Mouse (Mus musculus): Measurements from ENCODE around the gene Smurf2. TPM values are rescaled to one million over a fixed set of nuclear protein-coding genes. Genes with fewer than 3 reads are reported as not detected.
"Not testable (repeated sequence)": the region's sequence is repeated elsewhere in the genome, so short reads cannot be mapped to it uniquely, and the experiment has no call there.

Gene Smurf2
- polyA plus RNA-seq, 1 experiment, result not detected

DNA sequence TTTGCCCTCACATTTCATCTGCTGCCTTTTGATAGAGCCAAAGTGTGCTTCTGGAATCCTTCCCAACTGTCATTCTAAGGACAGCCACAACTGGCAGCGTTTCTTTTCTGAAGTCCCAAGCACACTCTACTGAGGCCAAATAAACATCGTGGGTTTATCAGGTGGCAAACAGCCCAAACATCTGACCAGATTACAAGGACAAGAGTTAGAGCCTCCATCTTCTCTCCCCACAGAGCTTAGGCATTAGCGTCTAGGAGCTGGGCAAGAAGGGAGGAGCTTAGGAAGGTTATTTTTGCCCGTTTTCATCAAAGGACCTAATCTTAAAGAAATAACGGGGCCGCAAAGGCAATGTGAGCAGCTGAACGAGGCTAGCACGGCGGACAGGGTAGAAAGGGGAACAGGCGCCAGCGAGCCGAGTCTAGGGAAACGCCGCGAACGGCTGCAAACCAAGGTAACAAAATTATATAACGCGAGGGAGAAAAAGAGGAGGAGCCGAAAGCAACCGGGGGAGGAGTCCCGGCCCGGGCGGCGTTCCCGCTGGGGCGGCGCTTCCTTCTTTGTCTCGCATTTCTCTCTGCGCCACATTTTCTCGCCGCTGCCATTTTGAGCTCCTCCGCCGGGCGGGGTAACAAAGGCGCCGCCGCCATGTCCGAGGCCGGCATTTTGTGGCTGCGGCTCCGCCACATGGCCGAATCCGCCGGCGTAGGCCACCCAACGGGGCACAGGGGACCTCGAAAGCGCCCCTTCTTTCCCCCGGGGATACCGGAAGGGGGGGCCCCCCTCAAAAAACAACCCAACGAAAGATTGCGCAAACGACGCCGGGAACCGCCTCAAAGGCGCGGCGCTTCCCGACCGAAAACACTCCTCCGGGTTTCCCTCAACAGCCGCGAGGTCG, 133.1 kb downstream of the Smurf2 start:
- H3K4me1 ChIP-seq (ENCODE audit: control insufficient read depth, insufficient read depth, low read length), result no peaks in the 10 kb centered on the region
- TF ChIP-seq POLR2A (IDR thresholded peaks at IDR 0.05; ENCODE audit: insufficient read depth, low read depth, low read length), result peak; percentile 54; the same call in 1 of the 2 replicates
- no peak for TF ChIP-seq CTCF (IDR thresholded peaks at IDR 0.05; ENCODE audit: insufficient read depth, low read depth, low read length)
- H3K4me3 ChIP-seq (ENCODE audit: insufficient read depth, low read depth, low read length), result peak overlapping the region; percentile 96
- WGBS, result under 1% methylated on average over 65 of the region's 65 CpGs
- H3K27ac ChIP-seq (ENCODE audit: insufficient read depth, low read depth, low read length), result peak overlapping the region; percentile 98

DNA sequence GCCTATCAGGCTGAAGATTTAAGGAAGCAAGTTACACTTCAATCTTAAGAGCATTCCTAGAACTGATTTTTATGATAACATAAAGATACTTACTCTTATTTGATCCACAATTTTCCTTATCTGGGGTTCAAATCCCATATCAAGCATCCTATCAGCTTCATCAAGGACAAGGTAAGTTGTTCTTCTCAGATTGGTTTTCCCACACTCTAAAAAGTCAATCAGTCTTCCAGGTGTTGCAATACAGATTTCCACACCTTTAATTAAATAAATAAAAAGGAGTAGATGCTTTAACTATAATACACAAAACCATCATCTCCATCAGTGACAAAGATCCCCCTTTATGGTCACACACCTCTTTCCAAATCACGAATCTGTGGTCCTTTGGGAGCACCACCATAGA, 135.5 kb downstream of the Smurf2 start:
- H3K4me1 ChIP-seq (ENCODE audit: control insufficient read depth, insufficient read depth, low read length), result no peaks in the 10 kb centered on the region
- TF ChIP-seq CTCF (IDR thresholded peaks at IDR 0.05; ENCODE audit: insufficient read depth, low read depth, low read length) (no peak), POLR2A (IDR thresholded peaks at IDR 0.05; ENCODE audit: insufficient read depth, low read depth, low read length) (no peak)
- WGBS, result 15% methylated on average over 1 of the region's 1 CpGs
- H3K27ac ChIP-seq (ENCODE audit: insufficient read depth, low read depth, low read length), result no peak overlapping the region
- H3K4me3 ChIP-seq (ENCODE audit: insufficient read depth, low read depth, low read length), result no peak overlapping the region

DNA sequence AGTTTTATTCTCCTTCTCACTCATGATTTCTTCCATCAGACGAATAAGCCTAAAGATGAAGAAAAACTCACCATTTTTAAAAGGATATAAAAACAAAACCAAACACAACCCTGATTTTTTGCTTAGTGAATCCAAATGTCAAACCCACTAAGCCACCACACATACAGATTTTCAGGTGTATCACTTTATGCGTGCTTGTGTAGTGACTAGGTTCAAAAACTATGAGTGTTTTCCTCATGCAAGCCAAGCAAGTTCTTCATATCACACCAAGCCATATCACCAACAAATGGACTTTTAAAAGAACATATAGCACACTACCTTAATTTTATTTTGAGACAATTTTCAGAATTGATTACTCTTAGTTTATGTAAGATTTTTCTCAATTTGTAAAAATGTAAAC, 136.0 kb downstream of the Smurf2 start:
- H3K27ac ChIP-seq (ENCODE audit: insufficient read depth, low read depth, low read length), result no peak overlapping the region
- H3K4me3 ChIP-seq (ENCODE audit: insufficient read depth, low read depth, low read length), result no peak overlapping the region
- WGBS, result 47% methylated on average over 2 of the region's 2 CpGs
- no peaks in the 10 kb centered on the region for H3K4me1 ChIP-seq (ENCODE audit: control insufficient read depth, insufficient read depth, low read length)
- TF ChIP-seq CTCF (IDR thresholded peaks at IDR 0.05; ENCODE audit: insufficient read depth, low read depth, low read length) (no peak), POLR2A (IDR thresholded peaks at IDR 0.05; ENCODE audit: insufficient read depth, low read depth, low read length) (no peak)

DNA sequence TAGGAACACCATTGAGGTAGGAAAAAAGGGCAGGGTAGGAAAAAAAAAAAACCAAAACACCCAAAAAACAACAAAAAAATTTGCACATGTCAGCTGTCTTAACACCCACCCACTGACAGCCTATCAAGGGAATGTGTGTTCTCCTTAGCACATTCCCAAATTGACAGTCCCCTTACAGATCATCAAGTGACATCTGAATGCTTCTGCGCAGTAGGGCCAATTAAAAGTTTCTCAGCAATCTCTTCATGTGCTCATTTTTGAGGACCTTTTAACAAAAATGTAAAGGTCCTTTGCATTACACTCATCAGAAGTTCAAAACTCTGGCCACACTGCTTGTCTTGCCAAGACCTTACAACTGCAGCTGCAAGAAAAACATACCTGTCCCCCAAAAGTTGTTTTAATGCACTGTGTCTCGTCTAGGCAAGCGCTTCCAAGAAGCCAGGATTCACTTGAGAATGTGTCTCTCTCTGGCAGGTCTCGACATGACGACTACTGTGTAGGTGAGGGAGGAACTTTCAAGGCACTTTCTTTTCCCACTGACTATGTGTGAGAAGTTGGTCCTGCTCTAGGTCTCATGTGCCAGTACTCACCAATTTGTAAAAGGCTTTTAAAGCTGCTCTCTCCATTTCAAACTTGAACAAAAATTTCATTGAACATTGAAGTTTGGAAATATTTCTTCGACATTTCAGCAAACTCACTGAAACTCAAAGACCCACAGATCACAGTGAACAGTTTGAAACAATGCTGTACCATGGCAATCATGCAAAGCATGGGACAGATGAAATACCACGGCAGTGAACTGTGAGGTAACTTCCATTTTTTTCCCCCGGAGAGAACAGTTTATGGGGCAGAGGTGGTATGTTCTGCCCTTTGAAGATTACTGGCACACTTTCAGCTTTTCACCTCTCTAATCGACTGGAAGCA, 137.4 kb downstream of the Smurf2 start:
- WGBS, result 57% methylated on average over 9 of the region's 9 CpGs
- no peak overlapping the region for H3K27ac ChIP-seq (ENCODE audit: insufficient read depth, low read depth, low read length)
- no peak overlapping the region for H3K4me3 ChIP-seq (ENCODE audit: insufficient read depth, low read depth, low read length)
- H3K4me1 ChIP-seq (ENCODE audit: control insufficient read depth, insufficient read depth, low read length), result no peaks in the 10 kb centered on the region
- TF ChIP-seq POLR2A (IDR thresholded peaks at IDR 0.05; ENCODE audit: insufficient read depth, low read depth, low read length) (no peak), CTCF (IDR thresholded peaks at IDR 0.05; ENCODE audit: insufficient read depth, low read depth, low read length) (no peak)

DNA sequence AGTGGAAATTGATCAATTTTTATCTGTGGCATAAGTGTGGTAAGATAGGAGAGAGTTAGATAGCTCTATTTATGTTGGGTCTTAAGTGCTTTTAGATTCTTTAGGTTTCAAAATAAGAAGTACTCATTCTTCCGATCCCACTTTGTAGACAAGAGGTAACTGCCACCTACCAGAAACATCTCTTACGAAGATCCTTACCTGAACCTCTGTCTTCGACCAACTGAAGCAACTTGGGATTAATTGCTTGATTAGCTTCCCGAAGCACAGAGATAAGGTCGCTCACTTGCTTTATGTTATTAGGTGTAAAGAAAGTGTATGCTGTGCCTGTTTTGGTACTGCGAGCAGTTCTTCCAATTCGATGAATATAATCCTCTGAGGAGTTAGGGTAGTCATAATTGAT, 138.2 kb downstream of the Smurf2 start:
- WGBS, result 76% methylated on average over 7 of the region's 7 CpGs
- not testable (repeated sequence) for H3K27ac ChIP-seq (ENCODE audit: insufficient read depth, low read depth, low read length); H3K4me3 ChIP-seq (ENCODE audit: insufficient read depth, low read depth, low read length); H3K4me1 ChIP-seq (ENCODE audit: control insufficient read depth, insufficient read depth, low read length)

DNA sequence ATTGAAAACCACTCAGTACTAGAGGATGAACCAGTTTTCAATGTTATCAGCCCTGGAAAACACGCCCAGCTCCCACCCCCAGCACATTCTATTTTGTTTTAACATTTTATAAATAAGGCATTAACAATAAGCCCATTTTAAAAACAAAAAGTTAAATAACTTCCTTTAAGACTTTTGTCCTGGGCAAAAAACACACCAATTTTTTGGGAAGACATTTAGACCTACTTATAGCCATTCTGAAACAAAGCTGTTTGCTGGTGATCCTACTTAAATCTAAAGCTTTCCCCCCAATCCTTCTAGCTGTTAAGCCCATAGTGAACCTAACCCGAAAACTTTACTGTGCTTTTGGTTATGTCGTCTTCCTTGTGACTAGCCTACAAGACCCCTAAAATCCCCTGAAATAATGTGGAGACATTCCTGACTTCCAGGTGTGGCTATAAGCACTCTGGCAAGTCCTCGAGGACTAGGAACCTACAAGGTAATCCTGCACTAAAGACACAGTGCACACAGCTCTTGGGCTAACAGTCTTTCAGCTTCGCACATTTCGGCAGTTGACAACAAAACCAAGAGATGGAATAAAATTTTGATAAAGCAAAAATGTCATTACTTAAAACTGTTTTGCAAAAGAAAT, 139.8 kb downstream of the Smurf2 start:
- TF ChIP-seq CTCF (IDR thresholded peaks at IDR 0.05; ENCODE audit: insufficient read depth, low read depth, low read length) (no peak), POLR2A (IDR thresholded peaks at IDR 0.05; ENCODE audit: insufficient read depth, low read depth, low read length) (no peak)
- Histone ChIP-seq H3K4me3 (ENCODE audit: insufficient read depth, low read depth, low read length) (no peak overlapping the region), H3K27ac (ENCODE audit: insufficient read depth, low read depth, low read length) (no peak overlapping the region), H3K4me1 (ENCODE audit: control insufficient read depth, insufficient read depth, low read length) (no peaks in the 10 kb centered on the region)
- 63% methylated on average over 6 of the region's 6 CpGs for WGBS

DNA sequence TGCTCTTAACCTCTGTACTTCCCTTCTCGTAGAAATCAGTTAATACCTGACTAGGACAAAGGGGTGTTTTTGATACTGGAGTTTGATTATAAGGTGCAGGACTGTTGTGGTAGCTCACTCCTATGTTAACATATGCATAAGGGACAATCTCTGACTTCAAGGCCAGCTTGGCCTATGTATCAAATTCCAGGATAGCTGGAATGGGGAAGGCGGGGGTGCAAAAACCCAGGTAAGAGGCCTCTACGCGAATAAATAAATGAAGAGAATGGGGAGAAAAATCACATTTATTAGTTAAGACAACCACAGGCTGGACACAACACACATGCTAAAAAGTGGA, 140.5 kb downstream of the Smurf2 start:
- Histone ChIP-seq H3K4me3 (ENCODE audit: insufficient read depth, low read depth, low read length) (no peak overlapping the region), H3K4me1 (ENCODE audit: control insufficient read depth, insufficient read depth, low read length) (no peaks in the 10 kb centered on the region), H3K27ac (ENCODE audit: insufficient read depth, low read depth, low read length) (no peak overlapping the region)
- WGBS, result 64% methylated on average over 4 of the region's 4 CpGs
- no peak for TF ChIP-seq POLR2A (IDR thresholded peaks at IDR 0.05; ENCODE audit: insufficient read depth, low read depth, low read length)
- no peak for TF ChIP-seq CTCF (IDR thresholded peaks at IDR 0.05; ENCODE audit: insufficient read depth, low read depth, low read length)

DNA sequence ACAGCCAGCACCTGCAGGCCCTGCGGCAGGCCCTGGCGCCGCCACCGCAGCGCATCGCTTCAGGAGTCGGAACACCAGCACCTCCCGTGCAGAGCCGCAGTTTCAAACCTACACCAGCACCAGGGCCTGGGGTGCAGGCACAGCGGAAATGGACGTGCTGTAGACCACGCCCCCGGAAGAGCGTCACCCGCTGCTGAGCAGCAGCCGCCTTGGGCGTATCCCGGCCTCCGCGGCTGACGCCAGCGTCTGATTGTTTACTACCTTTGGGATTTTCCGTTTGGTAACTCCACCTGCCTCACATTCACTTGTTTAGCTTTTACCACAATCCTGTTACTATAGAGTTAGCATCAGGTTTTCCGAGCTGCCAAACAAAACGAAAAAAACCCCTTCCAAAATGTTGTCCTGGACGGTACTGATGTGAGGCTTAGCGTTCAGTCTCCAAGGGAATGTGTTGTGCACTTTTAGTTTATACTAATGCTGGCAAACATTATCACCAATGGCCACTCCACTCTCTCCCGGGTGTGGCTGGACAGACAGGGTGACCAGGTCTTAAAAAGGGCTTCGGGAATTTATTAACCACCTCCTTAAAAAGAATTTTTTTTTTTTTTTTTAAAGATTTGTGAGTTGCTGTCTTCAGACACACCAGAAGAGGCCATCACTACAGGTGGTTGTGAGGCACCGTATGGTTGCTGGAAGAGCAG, 141.0 kb downstream of the Smurf2 start, which contains the start of gene Polg2:
Gene Polg2 (minus strand): TSS at position 150 of the 701 bp plus-strand sequence.
- TF ChIP-seq CTCF (IDR thresholded peaks at IDR 0.05; ENCODE audit: insufficient read depth, low read depth, low read length), result no peak
- peak; percentile 78 for TF ChIP-seq POLR2A (IDR thresholded peaks at IDR 0.05; ENCODE audit: insufficient read depth, low read depth, low read length)

More for the DNA sequence above, 141.0 kb downstream of the Smurf2 start, which contains the start of gene Polg2:
- no peaks in the 10 kb centered on the region for H3K4me1 ChIP-seq (ENCODE audit: control insufficient read depth, insufficient read depth, low read length)
- peak within 1 kb of the TSS; percentile 84 for H3K27ac ChIP-seq (ENCODE audit: insufficient read depth, low read depth, low read length)
- under 1% methylated on average over 30 of the region's 30 CpGs for WGBS
- H3K4me3 ChIP-seq (ENCODE audit: insufficient read depth, low read depth, low read length), result peak within 1 kb of the TSS; percentile 69
